Mouse (Mus musculus) G1E (cell line): ENCODE measurements at regions not wholly inside any gene's neighbourhood (a gene's known extent, or its start where the extent isn't known, plus 50 kb on each side); places are given as distances from the start of the nearest gene placed in this dataset.

ENCODE experiments used
- CTCF ChIP-seq: IDR thresholded peaks from 2 replicates; pipeline ENCODE4 v1.5.1; 2012; ENCODE audit warnings: low read depth, low read length, inconsistent platforms, mixed read lengths
- GATA1 ChIP-seq: IDR thresholded peaks from 2 replicates; pipeline ENCODE4 v1.6.1; 2012; ENCODE audit warnings: borderline replicate concordance, low read length, inconsistent platforms, mixed read lengths
- GATA2 ChIP-seq: IDR thresholded peaks from 2 replicates; pipeline ENCODE4 v1.6.1; 2012; ENCODE audit warnings: low read depth, low read length, inconsistent platforms, borderline replicate concordance
- POLR2AphosphoS5 ChIP-seq: IDR thresholded peaks from 2 replicates; pipeline ENCODE4 v1.6.1; 2012; ENCODE audit warnings: low read depth, low read length, inconsistent platforms; ENCODE audit not compliant: insufficient replicate concordance
- TAL1 ChIP-seq: conservative IDR thresholded peaks from 2 replicates; pipeline ENCODE4 v1.6.1; 2012; ENCODE audit warnings: low read depth, low read length, inconsistent platforms, mixed read lengths

DNA sequence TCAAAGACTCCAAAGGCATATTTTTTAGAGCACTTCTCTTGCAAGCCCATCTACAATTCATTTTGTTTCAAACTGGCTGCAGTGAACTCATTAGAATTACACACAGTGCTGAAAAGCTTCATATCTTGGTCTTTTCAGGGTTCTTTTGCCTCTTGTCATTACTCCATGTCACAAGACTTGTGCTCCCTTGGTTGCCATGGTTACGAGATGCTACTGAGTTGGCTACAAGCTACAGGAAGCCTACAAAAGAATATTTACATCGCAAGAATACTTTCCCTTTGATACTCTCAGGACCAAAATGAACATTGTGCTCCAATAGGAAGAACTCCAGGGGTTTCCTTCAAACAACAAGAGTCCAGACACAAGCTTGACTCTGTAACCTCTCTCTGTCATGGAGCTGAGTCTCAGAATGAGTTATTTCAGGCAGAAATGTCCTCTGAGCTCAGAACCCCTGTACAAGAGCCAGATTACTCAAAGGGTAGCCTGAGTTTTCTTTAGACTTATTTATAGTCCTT, 545.2 kb upstream of the Adamts9 start:
- TF ChIP-seq CTCF (no peak), GATA1 (no peak), GATA2 (no peak), POLR2AphosphoS5 (no peak), TAL1 (no peak)
